Mouse (Mus musculus) forebrain, embryonic 14.5 days (tissue): ENCODE data around the gene Cpsf6. TPM values are rescaled to one million over a fixed set of nuclear protein-coding genes. Genes with fewer than 3 reads are reported as not detected.

Source experiments
- ATAC-seq: fragments of 200-750 bp; cut with Nextera tagmentation; 2 replicates; pipeline ENCODE4 v1.8.0; 2017; ENCODE audit warnings: mild to moderate bottlenecking, moderate library complexity
- DNase-seq: peaks from one replicate; pipeline ENCODE4 v3.0.0-alpha.2; 2015; ENCODE audit warnings: low spot score
- H3K27ac ChIP-seq: fragments of 300-500 bp; sonication (generic); 2 replicates; pipeline ENCODE4 v1.5.1; 2014; ENCODE audit warnings: low read depth, mild to moderate bottlenecking, control low read depth, low read length, moderate library complexity
- H3K27me3 ChIP-seq: fragments of 300-500 bp; sonication (generic); replicated peaks from 2 replicates; pipeline ENCODE4 v1.6.1; 2014; ENCODE audit warnings: low read length, control low read depth, mixed read lengths; ENCODE audit not compliant: control insufficient read depth, insufficient read depth
- H3K36me3 ChIP-seq: fragments of 300-500 bp; sonication (generic); 2 replicates; pipeline ENCODE4 v1.6.1; 2014; ENCODE audit warnings: low read length, control low read depth; ENCODE audit not compliant: control insufficient read depth, insufficient read depth
- H3K4me1 ChIP-seq: fragments of 300-500 bp; sonication (generic); 2 replicates; pipeline ENCODE4 v1.6.1; 2014; ENCODE audit warnings: antibody characterized with exemption, low read length, control low read depth; ENCODE audit not compliant: control insufficient read depth, insufficient read depth
- H3K4me2 ChIP-seq: fragments of 300-500 bp; sonication (generic); 2 replicates; pipeline ENCODE4 v1.6.1; 2014; ENCODE audit warnings: mild to moderate bottlenecking, control low read depth, low read length
- H3K4me3 ChIP-seq: fragments of 300-500 bp; sonication (generic); 2 replicates; pipeline ENCODE4 v1.5.1; 2014; ENCODE audit warnings: low read depth, low read length, control low read depth
- H3K9ac ChIP-seq: fragments of 300-500 bp; sonication (generic); 2 replicates; pipeline ENCODE4 v1.6.1; 2014; ENCODE audit warnings: mild to moderate bottlenecking, low read length, control low read depth, moderate library complexity
- H3K9me3 ChIP-seq: fragments of 300-500 bp; sonication (generic); replicated peaks from 2 replicates; pipeline ENCODE4 v1.6.1; 2016; ENCODE audit warnings: low read length, control low read depth, mixed read lengths; ENCODE audit not compliant: control insufficient read depth
- WGBS: fragments of 180-500 bp; shearing (Covaris S2); extraction: QIAGEN DNeasy Blood & Tissue Kit; methylation state at CpG from one replicate; pipeline ENCODE4 v1.1.7; 2014; 5-methylcytosine and 5-hydroxymethylcytosine counted together
- polyA plus RNA-seq: library from polyadenylated mRNA; unstranded; fragments of >200 nt; fragmentation: Nextera tagmentation; extraction: Ambion mirVana; gene quantifications from 2 replicates; pipeline ENCODE4 v1.2.1, GENCODE M21; 2014

The Cpsf6 gene
- polyA plus RNA-seq, 1 experiment from 2014 or later, result 188 TPM

- WGBS, result 69% methylated on average over 9 of the region's 9 CpGs
- ATAC-seq, result no peak
- H3K4me2 ChIP-seq, result no peak overlapping the region
- H3K4me1 ChIP-seq, result peaks cover 2% of the 10 kb centered on the region; the same call in 1 of the 2 replicates
- DNase-seq, result peak; percentile 36
- H3K4me3 ChIP-seq, result no peak overlapping the region
- no peak overlapping the region for H3K9ac ChIP-seq
- no peak overlapping the region for H3K27ac ChIP-seq
- no peaks in the 10 kb centered on the region for H3K9me3 ChIP-seq
- H3K27me3 ChIP-seq, result no peaks in the 10 kb centered on the region
- no peaks in the 10 kb centered on the region for H3K36me3 ChIP-seq
Measured at GRCm38 (mm10) chr10:117416095-117416494, 36.3 kb upstream of the Cpsf6 start.

- no peak overlapping the region for H3K4me3 ChIP-seq
- DNase-seq, result no peak
- no peak overlapping the region for H3K9ac ChIP-seq
- no peak overlapping the region for H3K27ac ChIP-seq
- no peak for ATAC-seq
- H3K36me3 ChIP-seq, result no peaks in the 10 kb centered on the region
- no peak overlapping the region for H3K4me2 ChIP-seq
- H3K4me1 ChIP-seq, result peaks cover 2% of the 10 kb centered on the region; the same call in 1 of the 2 replicates
- H3K27me3 ChIP-seq, result no peaks in the 10 kb centered on the region
- H3K9me3 ChIP-seq, result no peaks in the 10 kb centered on the region
- whole genome bisulfite sequencing, result 78% methylated on average over 6 of the region's 6 CpGs
Measured at GRCm38 (mm10) chr10:117415364-117416057, 35.7 kb upstream of the Cpsf6 start.

GRCm38 (mm10) chr10:117414726-117415125, 34.9 kb upstream of the Cpsf6 start:
- ATAC-seq (no peak), DNase-seq (no peak)
- no peak overlapping the region for H3K4me3 ChIP-seq
- no peak overlapping the region for H3K27ac ChIP-seq
- no peaks in the 10 kb centered on the region for H3K27me3 ChIP-seq
- no peaks in the 10 kb centered on the region for H3K9me3 ChIP-seq
- WGBS, result 89% methylated on average over 1 of the region's 1 CpGs
- H3K36me3 ChIP-seq, result no peaks in the 10 kb centered on the region
- no peak overlapping the region for H3K9ac ChIP-seq
- peaks cover 2% of the 10 kb centered on the region; the same call in 1 of the 2 replicates for H3K4me1 ChIP-seq
- H3K4me2 ChIP-seq, result no peak overlapping the region

GRCm38 (mm10) chr10:117413562-117414527, 34.0 kb upstream of the Cpsf6 start:
- ATAC-seq (no peak), DNase-seq (no peak)
- Histone ChIP-seq H3K4me3 (no peak overlapping the region), H3K9ac (no peak overlapping the region), H3K4me1 (peaks cover 2% of the 10 kb centered on the region; the same call in 1 of the 2 replicates), H3K9me3 (no peaks in the 10 kb centered on the region), H3K36me3 (no peaks in the 10 kb centered on the region), H3K27me3 (no peaks in the 10 kb centered on the region), H3K4me2 (no peak overlapping the region), H3K27ac (no peak overlapping the region)
- 73% methylated on average over 13 of the region's 13 CpGs for WGBS

- 89% methylated on average over 7 of the region's 7 CpGs for WGBS
- H3K27ac ChIP-seq, result no peak overlapping the region
- no peak overlapping the region for H3K4me2 ChIP-seq
- peaks cover 2% of the 10 kb centered on the region; the same call in 1 of the 2 replicates for H3K4me1 ChIP-seq
- no peaks in the 10 kb centered on the region for H3K36me3 ChIP-seq
- no peaks in the 10 kb centered on the region for H3K27me3 ChIP-seq
- H3K4me3 ChIP-seq, result no peak overlapping the region
- no peaks in the 10 kb centered on the region for H3K9me3 ChIP-seq
- DNase-seq, result no peak
- no peak for ATAC-seq
- H3K9ac ChIP-seq, result no peak overlapping the region
Measured at GRCm38 (mm10) chr10:117412474-117413057, 32.8 kb upstream of the Cpsf6 start.

GRCm38 (mm10) chr10:117411716-117412473, 32.1 kb upstream of the Cpsf6 start:
- Histone ChIP-seq H3K4me2 (no peak overlapping the region), H3K4me3 (no peak overlapping the region), H3K9me3 (no peaks in the 10 kb centered on the region), H3K4me1 (no peaks in the 10 kb centered on the region), H3K9ac (no peak overlapping the region), H3K27ac (no peak overlapping the region), H3K27me3 (no peaks in the 10 kb centered on the region), H3K36me3 (no peaks in the 10 kb centered on the region)
- DNase-seq (no peak), ATAC-seq (no peak)
- 50% methylated on average over 16 of the region's 16 CpGs for WGBS

- ATAC-seq, result no peak
- WGBS, result 49% methylated on average over 6 of the region's 6 CpGs
- Histone ChIP-seq H3K9ac (no peak overlapping the region), H3K9me3 (no peaks in the 10 kb centered on the region), H3K36me3 (no peaks in the 10 kb centered on the region), H3K27me3 (no peaks in the 10 kb centered on the region), H3K27ac (no peak overlapping the region), H3K4me1 (no peaks in the 10 kb centered on the region), H3K4me3 (no peak overlapping the region), H3K4me2 (no peak overlapping the region)
- no peak for DNase-seq
Measured at GRCm38 (mm10) chr10:117411131-117411530, 31.3 kb upstream of the Cpsf6 start.

- ATAC-seq, result no peak
- Histone ChIP-seq H3K27me3 (no peaks in the 10 kb centered on the region), H3K9ac (no peak overlapping the region), H3K4me3 (no peak overlapping the region), H3K4me2 (no peak overlapping the region), H3K9me3 (no peaks in the 10 kb centered on the region), H3K4me1 (no peaks in the 10 kb centered on the region), H3K36me3 (no peaks in the 10 kb centered on the region), H3K27ac (no peak overlapping the region)
- DNase-seq, result no peak
- WGBS, result 84% methylated on average over 6 of the region's 6 CpGs
Measured at GRCm38 (mm10) chr10:117410481-117411048, 30.8 kb upstream of the Cpsf6 start.
